Mouse (Mus musculus): ENCODE results near the gene Rab19. TPM values are rescaled to one million over a fixed set of nuclear protein-coding genes. Genes with fewer than 3 reads are reported as not detected.
A peak's percentile ranks its signal among the peaks of the same experiment; 100 is the strongest.

The Rab19 gene
- total and polyA plus RNA-seq, 3 experiments, result 0.10 TPM; not detected in 2

GRCm38 (mm10) chr6:39433701-39434100 is 52.7 kb downstream of the Rab19 start:
- Histone ChIP-seq H3K4me3 (ENCODE audit: control insufficient read depth in 1 of 2, insufficient read depth in 1 of 2, low read depth in 2 of 2, low read length in 2 of 2) (no peak overlapping the region), H3K9ac (ENCODE audit: control insufficient read depth, low read depth, low read length, poor library complexity, severe bottlenecking) (no peak overlapping the region), H3K4me1 (ENCODE audit: control insufficient read depth in 1 of 2, insufficient read depth in 2 of 2, low read length in 2 of 2) (peaks cover 22 to 42% of the 10 kb centered on the region in 2 experiments), H3K9me3 (replicated peaks; ENCODE audit: insufficient read depth, low read length) (no peaks in the 10 kb centered on the region), H3K27ac (ENCODE audit: control insufficient read depth, low read depth, low read length) (no peak overlapping the region), H3K79me2 (ENCODE audit: control insufficient read depth, insufficient read depth, low read length, poor library complexity) (no peaks in the 10 kb centered on the region; the same call in 1 of the 2 replicates), H3K36me3 (ENCODE audit: control insufficient read depth in 1 of 2, insufficient read depth in 2 of 2, low read length in 2 of 2) (peaks cover 0 to 28% of the 10 kb centered on the region in 2 experiments; a peak in 2 of 4 replicates), H3K27me3 (ENCODE audit: control insufficient read depth in 1 of 2, insufficient read depth in 2 of 2, low read length in 2 of 2) (no peaks in the 10 kb centered on the region)
- DNase-seq (ENCODE audit: low read depth, low spot score), result no peak
- TF ChIP-seq MYB (IDR thresholded peaks at IDR 0.05; ENCODE audit: low read depth, low read length) (no peak), ZKSCAN1 (IDR thresholded peaks at IDR 0.05; ENCODE audit: low read depth, low read length) (no peak), POLR2AphosphoS5 (IDR thresholded peaks at IDR 0.05; ENCODE audit: borderline replicate concordance, low read depth, low read length) (no peak), CHD1 (IDR thresholded peaks at IDR 0.05; ENCODE audit: low read depth, low read length) (no peak), NELFE (IDR thresholded peaks at IDR 0.05; ENCODE audit: low read depth, low read length) (no peak), ZC3H11A (IDR thresholded peaks at IDR 0.05; ENCODE audit: low read depth, low read length) (no peak), MAX (IDR thresholded peaks at IDR 0.05; ENCODE audit: low read length) (no peak), TAL1 (IDR thresholded peaks at IDR 0.05; ENCODE audit: low read length) (no peak), JUND (IDR thresholded peaks at IDR 0.05; ENCODE audit: low read depth, low read length) (no peak), POLR2A (IDR thresholded peaks at IDR 0.05; ENCODE audit: control insufficient read depth in 1 of 2, insufficient read depth in 1 of 2, low read depth in 1 of 2, low read length in 2 of 2, poor library complexity in 1 of 2) (no peak), HCFC1 (IDR thresholded peaks at IDR 0.05; ENCODE audit: low read depth, low read length) (no peak), EP300 (IDR thresholded peaks at IDR 0.05; ENCODE audit: low read depth in 1 of 2, low read length in 2 of 2) (no peak)

GRCm38 (mm10) chr6:39434111-39434885 is 53.3 kb downstream of the Rab19 start:
- H3K4me3 ChIP-seq (ENCODE audit: control insufficient read depth in 1 of 2, insufficient read depth in 1 of 2, low read depth in 2 of 2, low read length in 2 of 2), result no peak overlapping the region
- H3K9ac ChIP-seq (ENCODE audit: control insufficient read depth, low read depth, low read length, poor library complexity, severe bottlenecking), result no peak overlapping the region
- peaks cover 22 to 36% of the 10 kb centered on the region in 2 experiments for H3K4me1 ChIP-seq (ENCODE audit: control insufficient read depth in 1 of 2, insufficient read depth in 2 of 2, low read length in 2 of 2)
- peaks cover 0 to 28% of the 10 kb centered on the region in 2 experiments; a peak in 2 of 4 replicates for H3K36me3 ChIP-seq (ENCODE audit: control insufficient read depth in 1 of 2, insufficient read depth in 2 of 2, low read length in 2 of 2)
- no peaks in the 10 kb centered on the region for H3K27me3 ChIP-seq (ENCODE audit: control insufficient read depth in 1 of 2, insufficient read depth in 2 of 2, low read length in 2 of 2)
- peak overlapping the region; percentile 47 for H3K27ac ChIP-seq (ENCODE audit: control insufficient read depth, low read depth, low read length)
- DNase-seq (ENCODE audit: low read depth, low spot score), result no peak
- no peaks in the 10 kb centered on the region for H3K9me3 ChIP-seq (replicated peaks; ENCODE audit: insufficient read depth, low read length)
- H3K79me2 ChIP-seq (ENCODE audit: control insufficient read depth, insufficient read depth, low read length, poor library complexity), result no peaks in the 10 kb centered on the region; the same call in 1 of the 2 replicates
- TF ChIP-seq TBP (IDR thresholded peaks at IDR 0.05; ENCODE audit: low read depth, low read length), result no peak
- no peak for TF ChIP-seq ETS1 (IDR thresholded peaks at IDR 0.05; ENCODE audit: low read depth, low read length)
- no peak for TF ChIP-seq GABPA (IDR thresholded peaks at IDR 0.05; ENCODE audit: low read depth, low read length)
- no peak for TF ChIP-seq CTCF (IDR thresholded peaks at IDR 0.05 in 2 of 3, conservative IDR thresholded peaks at IDR 0.05 in 1 of 3; ENCODE audit: control insufficient read depth in 1 of 3, insufficient read depth in 1 of 3, low read depth in 2 of 3, low read length in 3 of 3, poor library complexity in 1 of 3, severe bottlenecking in 1 of 3)
- TF ChIP-seq USF1 (IDR thresholded peaks at IDR 0.05; ENCODE audit: low read depth, low read length), result no peak
- TF ChIP-seq POLR2AphosphoS5 (IDR thresholded peaks at IDR 0.05; ENCODE audit: borderline replicate concordance, low read depth, low read length), result no peak
- no peak for TF ChIP-seq HCFC1 (IDR thresholded peaks at IDR 0.05; ENCODE audit: low read depth, low read length)
- TF ChIP-seq EP300 (IDR thresholded peaks at IDR 0.05; ENCODE audit: low read depth in 1 of 2, low read length in 2 of 2), result peak; percentile 35 to 81; a peak in 3 of 4 replicates
- no peak for TF ChIP-seq CHD1 (IDR thresholded peaks at IDR 0.05; ENCODE audit: low read depth, low read length)
- no peak for TF ChIP-seq ZKSCAN1 (IDR thresholded peaks at IDR 0.05; ENCODE audit: low read depth, low read length)
- TF ChIP-seq E2F4 (IDR thresholded peaks at IDR 0.05; ENCODE audit: borderline replicate concordance, low read depth, low read length), result no peak
- TF ChIP-seq POLR2AphosphoS2 (IDR thresholded peaks at IDR 0.05; ENCODE audit: low read length), result no peak
- TF ChIP-seq RCOR1 (IDR thresholded peaks at IDR 0.05; ENCODE audit: low read depth, low read length), result peak; percentile 26; the same call in 1 of the 2 replicates
- TF ChIP-seq RAD21 (IDR thresholded peaks at IDR 0.05; ENCODE audit: low read depth, low read length), result no peak
- TF ChIP-seq TCF12 (IDR thresholded peaks at IDR 0.05; ENCODE audit: low read depth, low read length), result 0 out of 2 replicates have a peak, but pooled peaks have one; percentile 45
- peak; percentile 50 for TF ChIP-seq GATA1 (IDR thresholded peaks at IDR 0.05; ENCODE audit: low read depth, low read length)
- no peak for TF ChIP-seq NRF1 (IDR thresholded peaks at IDR 0.05; ENCODE audit: insufficient read depth, low read depth, low read length, poor library complexity, severe bottlenecking)
- peak; percentile 16; the same call in 1 of the 2 replicates for TF ChIP-seq SIN3A (IDR thresholded peaks at IDR 0.05; ENCODE audit: low read length)
- TF ChIP-seq MAFK (IDR thresholded peaks at IDR 0.05; ENCODE audit: borderline replicate concordance, low read depth, low read length), result no peak
- no peak for TF ChIP-seq BHLHE40 (IDR thresholded peaks at IDR 0.05; ENCODE audit: borderline replicate concordance, low read depth, low read length)
- no peak for TF ChIP-seq MYB (IDR thresholded peaks at IDR 0.05; ENCODE audit: low read depth, low read length)
- no peak for TF ChIP-seq TAL1 (IDR thresholded peaks at IDR 0.05; ENCODE audit: low read length)
- no peak for TF ChIP-seq CHD2 (IDR thresholded peaks at IDR 0.05; ENCODE audit: low read length)
- no peak for TF ChIP-seq MYC (IDR thresholded peaks at IDR 0.05; ENCODE audit: low read depth, low read length)
- no peak for TF ChIP-seq MAZ (IDR thresholded peaks at IDR 0.05; ENCODE audit: low read depth, low read length)

Data from MEL (cell line).